Mouse (Mus musculus) T-helper 2 cell (primary cell): ENCODE measurements around the gene Prkag1.

ENCODE experiments used
- in situ Hi-C: fragments of 300-600 bp; cut with MboI, MseI; formaldehyde crosslinking; loops from one replicate; pipeline ENCODE4 v1.15.1; 2025; ENCODE audit warnings: high pct_unique_total_duplicates

Gene Prkag1

GRCm38 (mm10) chr15:98853161-98853937, 22.0 kb upstream of the Prkag1 start:
- in situ Hi-C loops = no loop called here

- in situ Hi-C loops = no loop called here
Observed at GRCm38 (mm10) chr15:98852733-98853132, 21.4 kb upstream of the Prkag1 start.

- in situ Hi-C loops = no loop called here
Observed at GRCm38 (mm10) chr15:98852071-98852470, 20.8 kb upstream of the Prkag1 start.

GRCm38 (mm10) chr15:98851229-98851818, 20.0 kb upstream of the Prkag1 start:
- in situ Hi-C loops = no loop called here

- in situ Hi-C loops = no loop called here
Observed at GRCm38 (mm10) chr15:98850668-98851067, 19.3 kb upstream of the Prkag1 start.

GRCm38 (mm10) chr15:98849956-98850600, 18.8 kb upstream of the Prkag1 start:
- in situ Hi-C loops = no loop called here

GRCm38 (mm10) chr15:98849165-98849564, 17.8 kb upstream of the Prkag1 start:
- in situ Hi-C loops = no loop called here

GRCm38 (mm10) chr15:98846140-98846539, 14.8 kb upstream of the Prkag1 start:
- in situ Hi-C loops = no loop called here

- in situ Hi-C loops = no loop called here
Observed at GRCm38 (mm10) chr15:98845149-98845548, 13.8 kb upstream of the Prkag1 start.

GRCm38 (mm10) chr15:98843595-98844223, 12.4 kb upstream of the Prkag1 start:
- in situ Hi-C loops = no loop called here

GRCm38 (mm10) chr15:98839671-98840585, 8.6 kb upstream of the Prkag1 start:
- in situ Hi-C loops = no loop called here

- in situ Hi-C loops = no loop called here
Observed at GRCm38 (mm10) chr15:98839161-98839560, 7.8 kb upstream of the Prkag1 start.

- in situ Hi-C loops = no loop called here
Observed at GRCm38 (mm10) chr15:98837743-98838103, 6.4 kb upstream of the Prkag1 start.

GRCm38 (mm10) chr15:98837006-98837742, 5.9 kb upstream of the Prkag1 start:
- in situ Hi-C loops = no loop called here

GRCm38 (mm10) chr15:98835291-98835690, 4.0 kb upstream of the Prkag1 start:
- in situ Hi-C loops = no loop called here

GRCm38 (mm10) chr15:98834059-98834458, 2.7 kb upstream of the Prkag1 start:
- in situ Hi-C loops = no loop called here

GRCm38 (mm10) chr15:98833281-98833680, 2.0 kb upstream of the Prkag1 start:
- in situ Hi-C loops = no loop called here

GRCm38 (mm10) chr15:98832161-98833058, 1.1 kb upstream of the Prkag1 start:
- in situ Hi-C loops = no loop called here

GRCm38 (mm10) chr15:98831684-98832035, 339 bp upstream of the Prkag1 start:
- in situ Hi-C loops = no loop called here

GRCm38 (mm10) chr15:98827611-98828011, 3.7 kb downstream of the Prkag1 start:
- in situ Hi-C loops = no loop called here
